Mouse (Mus musculus): ENCODE measurements around the gene Git1.

DNA sequence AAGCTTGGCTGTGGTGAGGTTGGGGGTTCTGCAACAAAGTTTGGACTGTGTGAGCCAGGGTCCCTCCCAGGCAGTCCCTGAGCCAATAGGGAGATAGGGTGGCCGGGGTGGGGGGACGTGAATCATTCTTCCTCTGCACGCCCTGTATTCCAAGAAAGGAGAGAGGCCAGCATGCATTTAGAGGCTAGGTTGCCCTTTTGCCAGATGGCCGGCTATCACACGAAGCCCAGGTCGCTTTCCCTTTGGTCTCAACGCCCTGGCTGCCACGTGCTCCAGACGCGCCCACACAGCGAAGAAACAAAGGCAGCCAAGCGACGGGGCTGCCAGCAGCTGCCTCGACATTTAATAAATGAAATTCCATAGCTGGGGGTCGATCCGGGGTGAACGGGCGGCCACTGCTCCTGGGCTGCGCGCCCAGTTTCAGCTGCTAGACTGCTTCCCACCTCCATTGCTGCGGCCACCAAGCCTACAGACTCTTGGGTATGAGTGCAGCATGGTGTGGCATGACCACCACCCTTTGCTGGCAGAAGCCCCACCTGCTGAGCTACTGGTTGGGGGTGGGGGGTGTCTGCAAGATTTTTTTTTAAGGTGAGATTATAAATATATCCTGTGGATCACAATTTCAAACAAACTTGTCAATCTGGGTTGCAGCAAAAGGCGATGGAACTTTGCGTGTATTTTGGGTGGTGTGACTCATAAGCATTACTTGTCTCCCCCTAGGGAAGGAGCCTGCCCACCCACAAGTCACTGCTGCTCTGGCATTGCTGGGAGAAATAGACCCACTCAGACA, 1.7 kb upstream of the Git1 start:
- TF ChIP-seq CTCF (IDR thresholded peaks at IDR 0.05; ENCODE audit: low read depth): no peak
- TF ChIP-seq EP300 (IDR thresholded peaks at IDR 0.05; ENCODE audit: low read depth): no peak

Measured in liver, postnatal 0 days (tissue).